Mouse (Mus musculus): ENCODE results near the gene Ccr6. TPM values are rescaled to one million over a fixed set of nuclear protein-coding genes. Genes with fewer than 3 reads are reported as not detected.

The Ccr6 gene
- polyA plus RNA-seq, 1 experiment from 2014 or later, result not detected

GRCm38 (mm10) chr17:8299524-8299923, 63.7 kb downstream of the Ccr6 start:
- Histone ChIP-seq H3K4me1 (ENCODE audit: control insufficient read depth, insufficient read depth, low read length) (no peaks in the 10 kb centered on the region), H3K4me2 (ENCODE audit: low read depth, low read length) (no peak overlapping the region), H3K36me3 (ENCODE audit: control insufficient read depth, insufficient read depth, low read length) (peaks cover 7% of the 10 kb centered on the region; the same call in 1 of the 2 replicates), H3K27ac (ENCODE audit: low read depth, low read length) (no peak overlapping the region), H3K27me3 (ENCODE audit: control insufficient read depth, insufficient read depth, low read length) (no peaks in the 10 kb centered on the region), H3K9ac (replicated peaks; ENCODE audit: low read depth, low read length) (no peak overlapping the region), H3K9me3 (ENCODE audit: control insufficient read depth, low read length) (no peaks in the 10 kb centered on the region), H3K4me3 (ENCODE audit: low read depth, low read length) (no peak overlapping the region)
- no peak for ATAC-seq (ENCODE audit: low read depth)

GRCm38 (mm10) chr17:8301515-8301914, 65.7 kb downstream of the Ccr6 start:
- no peak overlapping the region for H3K27ac ChIP-seq (ENCODE audit: low read depth, low read length)
- H3K4me1 ChIP-seq (ENCODE audit: control insufficient read depth, insufficient read depth, low read length), result no peaks in the 10 kb centered on the region
- H3K4me3 ChIP-seq (ENCODE audit: low read depth, low read length), result no peak overlapping the region
- no peak overlapping the region for H3K9ac ChIP-seq (replicated peaks; ENCODE audit: low read depth, low read length)
- no peaks in the 10 kb centered on the region for H3K27me3 ChIP-seq (ENCODE audit: control insufficient read depth, insufficient read depth, low read length)
- ATAC-seq (ENCODE audit: low read depth), result no peak
- H3K4me2 ChIP-seq (ENCODE audit: low read depth, low read length), result no peak overlapping the region
- 76% methylated on average over 4 of the region's 4 CpGs for WGBS
- H3K9me3 ChIP-seq (ENCODE audit: control insufficient read depth, low read length), result no peaks in the 10 kb centered on the region
- peaks cover 7% of the 10 kb centered on the region; the same call in 1 of the 2 replicates for H3K36me3 ChIP-seq (ENCODE audit: control insufficient read depth, insufficient read depth, low read length)

- Histone ChIP-seq H3K27ac (ENCODE audit: low read depth, low read length) (no peak overlapping the region), H3K4me3 (ENCODE audit: low read depth, low read length) (no peak overlapping the region), H3K9me3 (ENCODE audit: control insufficient read depth, low read length) (no peaks in the 10 kb centered on the region), H3K4me1 (ENCODE audit: control insufficient read depth, insufficient read depth, low read length) (no peaks in the 10 kb centered on the region), H3K27me3 (ENCODE audit: control insufficient read depth, insufficient read depth, low read length) (no peaks in the 10 kb centered on the region), H3K4me2 (ENCODE audit: low read depth, low read length) (no peak overlapping the region), H3K36me3 (ENCODE audit: control insufficient read depth, insufficient read depth, low read length) (peaks cover 4% of the 10 kb centered on the region; the same call in 1 of the 2 replicates), H3K9ac (replicated peaks; ENCODE audit: low read depth, low read length) (no peak overlapping the region)
- ATAC-seq (ENCODE audit: low read depth), result no peak
- WGBS, result 66% methylated on average over 7 of the region's 7 CpGs
Measured at GRCm38 (mm10) chr17:8302772-8303438, 67.1 kb downstream of the Ccr6 start.

- no peak for ATAC-seq (ENCODE audit: low read depth)
- no peak overlapping the region for H3K27ac ChIP-seq (ENCODE audit: low read depth, low read length)
Measured at GRCm38 (mm10) chr17:8303671-8304070, 67.8 kb downstream of the Ccr6 start.

DNA sequence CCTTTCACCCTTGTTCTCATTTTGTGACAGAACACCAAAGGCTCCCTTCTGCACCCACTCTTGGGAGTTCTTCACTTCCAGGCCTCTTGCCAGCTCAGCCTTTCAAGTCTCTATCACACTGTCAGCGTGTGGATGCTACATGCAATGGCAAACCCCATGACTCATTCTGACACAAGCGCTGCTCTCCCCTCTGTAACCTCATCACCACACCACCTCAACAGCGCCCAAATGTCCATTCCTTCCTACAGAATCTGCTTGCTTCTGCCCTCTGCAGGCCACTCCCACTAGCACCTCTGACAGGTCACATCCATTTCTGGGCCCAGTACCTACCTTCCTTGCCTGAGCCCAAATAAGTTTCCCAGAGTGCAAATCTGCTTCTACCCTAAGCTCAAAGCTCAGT, 70.0 kb downstream of the Ccr6 start:
- Histone ChIP-seq H3K27me3 (ENCODE audit: control insufficient read depth, insufficient read depth, low read length) (no peaks in the 10 kb centered on the region), H3K27ac (ENCODE audit: low read depth, low read length) (no peak overlapping the region), H3K4me2 (ENCODE audit: low read depth, low read length) (no peak overlapping the region), H3K4me1 (ENCODE audit: control insufficient read depth, insufficient read depth, low read length) (no peaks in the 10 kb centered on the region), H3K9me3 (ENCODE audit: control insufficient read depth, low read length) (no peaks in the 10 kb centered on the region), H3K36me3 (ENCODE audit: control insufficient read depth, insufficient read depth, low read length) (no peaks in the 10 kb centered on the region), H3K9ac (replicated peaks; ENCODE audit: low read depth, low read length) (no peak overlapping the region), H3K4me3 (ENCODE audit: low read depth, low read length) (no peak overlapping the region)
- ATAC-seq (ENCODE audit: low read depth), result no peak
- WGBS, result 30% methylated on average over 3 of the region's 3 CpGs

More at GRCm38 (mm10) chr17:8303671-8304070, 67.8 kb downstream of the Ccr6 start:
- Histone ChIP-seq H3K9me3 (ENCODE audit: control insufficient read depth, low read length) (no peaks in the 10 kb centered on the region), H3K9ac (replicated peaks; ENCODE audit: low read depth, low read length) (no peak overlapping the region), H3K4me3 (ENCODE audit: low read depth, low read length) (no peak overlapping the region), H3K4me2 (ENCODE audit: low read depth, low read length) (no peak overlapping the region), H3K4me1 (ENCODE audit: control insufficient read depth, insufficient read depth, low read length) (no peaks in the 10 kb centered on the region), H3K27me3 (ENCODE audit: control insufficient read depth, insufficient read depth, low read length) (no peaks in the 10 kb centered on the region), H3K36me3 (ENCODE audit: control insufficient read depth, insufficient read depth, low read length) (0 out of 2 replicates have a peak, but pooled peaks cover 3% of the 10 kb centered on the region)
- WGBS, result 63% methylated on average over 5 of the region's 5 CpGs

Other genes with a start within 250 kb of the Ccr6 start
- gene Gm49673, start 88.3 kb upstream of the Ccr6 start, polyA plus RNA-seq (2014; fragmentation: Nextera tagmentation; extraction: Ambion mirVana), result 0.33 TPM in 1 of 2 replicates, not detected in the other
- 8.3 and 11.7 TPM in 2 replicates for gene Rnaset2a, start 87.9 kb upstream of the Ccr6 start, polyA plus RNA-seq (2014; fragmentation: Nextera tagmentation; extraction: Ambion mirVana)
- gene Fgfr1op, start 70.5 kb upstream of the Ccr6 start, polyA plus RNA-seq (2014; fragmentation: Nextera tagmentation; extraction: Ambion mirVana), result 30.9 and 34.9 TPM in 2 replicates
- gene Mpc1, start 46.9 kb downstream of the Ccr6 start, polyA plus RNA-seq (2014; fragmentation: Nextera tagmentation; extraction: Ambion mirVana), result 408 and 480 TPM in 2 replicates
- 149 and 195 TPM in 2 replicates for gene Sft2d1, start 75.1 kb downstream of the Ccr6 start, polyA plus RNA-seq (2014; fragmentation: Nextera tagmentation; extraction: Ambion mirVana)
- gene Prr18, start 101.4 kb downstream of the Ccr6 start, polyA plus RNA-seq (2014; fragmentation: Nextera tagmentation; extraction: Ambion mirVana), result 17.0 and 20.6 TPM in 2 replicates
- 0.81 and 0.96 TPM in 2 replicates for gene T2, start 119.9 kb downstream of the Ccr6 start, polyA plus RNA-seq (2014; fragmentation: Nextera tagmentation; extraction: Ambion mirVana)
- gene T, start 198.4 kb downstream of the Ccr6 start, polyA plus RNA-seq (2014; fragmentation: Nextera tagmentation; extraction: Ambion mirVana), result 0.37 and 0.44 TPM in 2 replicates

Measured in neural tube, embryonic 14.5 days (tissue).